Mouse (Mus musculus): ENCODE measurements around the gene Blmh. TPM values are rescaled to one million over a fixed set of nuclear protein-coding genes. Genes with fewer than 3 reads are reported as not detected.

Gene Blmh
- 87.2 to 135 TPM (median 98.4 TPM) in 3 replicates for total RNA-seq (2017)

DNA sequence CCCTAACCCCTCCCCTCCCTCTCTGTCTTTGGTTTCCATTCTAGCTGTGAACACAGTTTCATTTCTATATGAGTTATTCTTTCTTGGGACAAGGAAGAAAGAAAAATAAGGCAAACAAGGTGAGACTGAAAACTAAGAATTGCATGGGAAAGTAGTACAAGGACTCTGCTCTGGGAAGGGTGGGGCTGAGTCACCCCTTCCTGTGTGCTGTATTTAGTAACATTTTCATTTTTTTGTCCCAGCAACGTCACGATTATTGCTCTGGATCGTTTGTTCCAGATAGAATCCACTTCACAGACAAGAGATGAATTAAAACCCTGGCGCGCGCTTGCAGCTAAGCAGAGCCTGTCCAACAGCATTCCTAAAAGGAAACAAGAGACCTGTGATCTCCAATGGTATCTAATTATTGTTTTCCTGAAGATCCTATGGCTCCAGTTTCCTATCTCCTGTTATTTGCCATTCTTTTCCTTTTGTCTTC, at the start of gene Blmh:
Blmh (plus strand) TSS at position 51 of the 478 bp plus-strand sequence.
- ATAC-seq (replicated peaks; ENCODE audit: insufficient number of reproducible peaks, low FRiP score, low TSS enrichment, poor library complexity, severe bottlenecking), result no peak

DNA sequence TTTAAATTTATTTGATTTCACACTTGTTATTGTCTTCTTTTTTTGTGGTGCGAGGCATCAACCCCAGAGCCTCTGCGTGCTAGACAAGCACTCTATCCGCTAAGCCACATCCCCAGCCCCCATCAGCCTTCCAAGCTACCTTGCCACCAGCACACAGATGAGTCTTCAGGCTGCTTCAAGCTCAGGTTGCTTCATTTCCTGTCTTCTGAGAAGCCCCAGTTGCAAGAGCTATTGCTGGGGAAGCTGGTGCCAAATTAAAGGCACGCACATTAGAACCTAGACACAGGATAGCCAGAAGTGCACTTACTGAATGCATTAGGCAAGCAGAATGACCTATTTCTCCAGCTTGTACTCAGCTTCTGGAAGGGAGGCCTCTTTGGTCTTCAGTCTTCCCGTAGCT, 44.8 kb upstream of the Blmh start:
- peak; percentile 43; the same call in 1 of the 2 replicates for ATAC-seq (replicated peaks; ENCODE audit: insufficient number of reproducible peaks, low FRiP score, low TSS enrichment, poor library complexity, severe bottlenecking)

GRCm38 (mm10) chr11:76884451-76884850, 40.2 kb upstream of the Blmh start:
- ATAC-seq (replicated peaks; ENCODE audit: insufficient number of reproducible peaks, low FRiP score, low TSS enrichment, poor library complexity, severe bottlenecking), result peak; percentile 38; the same call in 1 of the 2 replicates

- ATAC-seq (replicated peaks; ENCODE audit: insufficient number of reproducible peaks, low FRiP score, low TSS enrichment, poor library complexity, severe bottlenecking), result peak; percentile 30; the same call in 1 of the 2 replicates
Measured at GRCm38 (mm10) chr11:76889339-76890164, 35.1 kb upstream of the Blmh start.

DNA sequence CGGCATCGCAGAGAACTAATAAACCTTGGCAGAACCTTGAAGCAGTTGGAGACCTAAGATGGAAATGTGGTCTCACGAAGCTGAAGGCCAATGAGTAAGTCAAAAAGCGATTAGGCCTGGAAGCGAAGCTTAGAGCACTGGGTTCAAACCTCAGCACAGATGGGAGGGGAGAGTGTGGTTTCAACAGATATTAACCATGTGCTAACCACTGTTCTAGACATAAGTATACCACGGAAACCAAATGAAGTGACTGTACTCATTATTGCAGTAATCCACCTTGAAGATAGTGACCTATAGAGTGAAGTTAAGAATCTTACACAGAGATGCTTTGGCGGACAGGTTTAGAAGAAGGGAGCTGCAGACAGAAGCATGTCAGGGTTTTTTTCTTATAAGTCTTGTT, 33.4 kb upstream of the Blmh start:
- ATAC-seq (replicated peaks; ENCODE audit: insufficient number of reproducible peaks, low FRiP score, low TSS enrichment, poor library complexity, severe bottlenecking), result no peak

DNA sequence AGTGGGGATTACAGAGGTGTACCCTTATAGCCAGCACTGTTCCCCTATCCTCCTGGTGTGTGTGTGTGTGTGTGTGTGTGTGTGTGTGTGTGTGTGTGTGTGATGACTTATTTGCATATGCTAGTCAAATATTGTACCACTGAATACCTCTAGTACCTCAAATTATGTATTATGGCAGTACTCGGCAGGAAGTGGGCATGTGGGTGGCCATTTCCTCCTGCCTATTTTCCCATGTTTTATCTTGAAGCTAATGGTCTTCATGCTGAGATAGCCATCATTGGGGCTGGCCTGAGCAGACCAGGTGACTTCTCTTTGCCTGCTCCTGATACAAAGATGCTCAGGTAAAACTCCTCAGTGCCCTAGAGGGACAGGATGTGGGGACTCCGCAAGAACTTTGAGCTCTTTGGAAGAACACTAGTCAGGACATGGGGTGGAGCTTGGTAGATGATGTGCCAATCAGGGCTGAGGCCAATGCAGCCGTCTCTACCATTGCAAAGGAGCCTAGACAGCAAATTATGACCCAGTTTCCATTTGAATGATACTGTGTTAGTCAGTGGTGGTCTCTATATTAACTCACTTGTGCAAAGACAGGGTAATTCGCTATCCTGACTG, 32.8 kb upstream of the Blmh start:
- no peak for ATAC-seq (replicated peaks; ENCODE audit: insufficient number of reproducible peaks, low FRiP score, low TSS enrichment, poor library complexity, severe bottlenecking)

DNA sequence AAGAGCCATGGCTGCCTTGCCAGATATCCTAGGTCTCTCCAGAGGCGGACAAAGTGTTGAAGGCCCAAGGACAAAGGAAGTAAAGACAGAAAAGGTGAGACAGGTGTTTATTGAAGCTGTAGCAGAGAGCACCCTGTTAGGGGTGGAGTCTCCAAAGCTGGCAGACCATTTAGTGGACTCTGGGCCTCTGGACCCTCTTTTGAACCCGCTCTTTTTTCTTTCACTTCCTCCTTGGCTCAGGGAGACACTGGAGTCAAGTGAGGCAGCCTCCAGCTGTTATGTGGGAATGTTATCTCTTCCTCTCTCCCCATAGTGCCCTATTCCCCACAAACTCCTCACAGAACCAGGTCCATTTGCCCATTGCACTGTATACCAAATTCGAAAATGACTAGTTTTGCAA, 31.6 kb upstream of the Blmh start:
- ATAC-seq (replicated peaks; ENCODE audit: insufficient number of reproducible peaks, low FRiP score, low TSS enrichment, poor library complexity, severe bottlenecking), result no peak

- ATAC-seq (replicated peaks; ENCODE audit: insufficient number of reproducible peaks, low FRiP score, low TSS enrichment, poor library complexity, severe bottlenecking), result no peak
Measured at GRCm38 (mm10) chr11:76893570-76893969, 31.0 kb upstream of the Blmh start.

DNA sequence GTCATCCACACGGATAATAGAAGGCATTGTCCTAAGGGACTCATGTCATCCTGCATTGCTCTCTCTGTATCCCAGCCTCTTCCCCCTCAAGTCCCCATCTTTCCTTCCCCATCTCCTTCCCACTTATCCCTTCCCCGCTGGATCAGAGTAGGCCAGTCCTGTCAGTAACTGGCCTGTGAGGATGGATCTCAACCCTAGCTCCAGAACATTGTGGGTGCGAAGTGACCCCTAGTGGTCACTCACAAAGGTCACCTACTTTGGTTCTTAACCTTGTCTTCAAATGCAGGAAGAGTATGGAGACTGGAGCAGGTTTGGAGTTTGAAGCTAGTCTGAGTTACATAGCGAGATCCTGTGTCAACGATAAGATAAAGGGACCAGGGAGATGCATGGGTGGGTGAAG, 30.4 kb upstream of the Blmh start:
- peak; percentile 83 for ATAC-seq (replicated peaks; ENCODE audit: insufficient number of reproducible peaks, low FRiP score, low TSS enrichment, poor library complexity, severe bottlenecking)

DNA sequence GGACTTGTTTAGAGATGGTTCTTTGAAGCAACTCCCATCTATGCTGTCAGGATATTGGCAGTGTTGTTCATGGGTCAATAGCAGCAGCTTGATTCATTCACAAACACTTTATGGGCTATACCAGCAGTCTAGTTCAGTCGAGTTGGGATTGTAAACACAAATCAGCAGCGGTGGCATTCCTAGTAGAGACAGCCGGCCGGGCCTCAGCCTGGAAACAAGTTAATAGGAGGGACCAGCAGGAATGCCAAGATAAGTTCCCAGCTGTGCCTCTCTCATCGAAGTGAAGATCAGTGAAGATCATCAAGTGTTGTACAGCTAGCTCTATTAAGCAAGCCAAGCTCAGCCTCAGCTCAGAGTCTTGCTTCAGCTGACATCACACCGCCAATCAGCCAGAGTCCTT, 28.2 kb upstream of the Blmh start:
- ATAC-seq (replicated peaks; ENCODE audit: insufficient number of reproducible peaks, low FRiP score, low TSS enrichment, poor library complexity, severe bottlenecking), result no peak

DNA sequence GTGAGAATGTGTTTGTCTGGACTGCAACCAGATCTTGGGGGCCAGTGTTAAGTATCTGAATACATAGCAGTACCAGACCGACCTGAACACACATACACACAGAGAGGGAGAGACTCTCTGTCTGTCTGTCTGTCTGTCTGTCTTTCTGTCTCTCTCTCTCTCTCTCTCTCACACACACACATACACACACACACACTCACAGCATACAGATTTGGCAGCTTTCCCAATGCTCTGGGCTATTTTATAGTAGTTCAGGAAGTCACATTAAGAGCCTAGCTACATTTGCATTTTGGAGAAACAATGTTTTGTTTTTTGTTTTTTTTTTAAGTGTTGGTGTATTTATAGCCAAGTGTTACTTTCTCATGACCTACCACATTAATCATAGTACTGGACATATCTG, 27.5 kb upstream of the Blmh start:
- no peak for ATAC-seq (replicated peaks; ENCODE audit: insufficient number of reproducible peaks, low FRiP score, low TSS enrichment, poor library complexity, severe bottlenecking)

DNA sequence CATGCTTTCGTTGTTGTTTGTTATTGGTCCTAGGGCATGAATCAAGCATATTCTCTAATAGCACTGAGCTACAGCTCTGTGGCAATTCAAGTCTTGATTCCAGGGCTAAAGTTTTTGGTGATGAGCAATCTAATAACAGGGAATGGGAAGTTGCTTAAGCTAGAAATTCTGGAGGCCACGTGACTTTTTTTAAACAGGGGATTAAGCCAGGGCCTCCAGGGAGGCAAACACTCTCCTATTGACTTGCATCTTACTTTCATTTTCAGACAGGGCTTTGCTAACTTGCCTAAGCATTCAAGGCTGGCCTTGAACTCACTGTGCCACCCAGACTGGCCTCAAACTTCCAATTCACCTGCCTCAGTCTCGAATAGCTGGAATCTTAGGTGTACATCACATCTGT, 26.7 kb upstream of the Blmh start:
- ATAC-seq (replicated peaks; ENCODE audit: insufficient number of reproducible peaks, low FRiP score, low TSS enrichment, poor library complexity, severe bottlenecking), result no peak

DNA sequence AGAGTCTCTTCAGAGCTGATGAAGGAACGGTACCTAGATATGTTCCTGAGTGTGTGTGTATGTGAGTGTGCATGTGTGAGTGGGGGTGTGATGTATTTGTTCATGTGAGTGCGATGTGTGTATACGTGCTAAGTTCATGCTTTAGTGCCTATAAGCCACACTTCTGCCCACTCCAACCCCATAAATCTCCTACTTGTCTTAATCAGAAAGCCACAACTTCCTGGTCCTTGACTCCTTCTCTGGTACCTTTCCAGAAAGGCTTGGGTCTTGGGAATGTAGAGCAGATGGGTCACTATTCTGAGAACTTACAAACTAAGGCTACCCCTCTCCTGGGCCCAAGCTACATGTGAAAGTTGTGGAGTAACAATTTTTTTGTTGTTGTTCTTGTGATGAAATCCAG, 25.9 kb upstream of the Blmh start:
- ATAC-seq (replicated peaks; ENCODE audit: insufficient number of reproducible peaks, low FRiP score, low TSS enrichment, poor library complexity, severe bottlenecking), result no peak

- peak; percentile 63; the same call in 1 of the 2 replicates for ATAC-seq (replicated peaks; ENCODE audit: insufficient number of reproducible peaks, low FRiP score, low TSS enrichment, poor library complexity, severe bottlenecking)
Measured at GRCm38 (mm10) chr11:76899758-76900738, 24.6 kb upstream of the Blmh start.

DNA sequence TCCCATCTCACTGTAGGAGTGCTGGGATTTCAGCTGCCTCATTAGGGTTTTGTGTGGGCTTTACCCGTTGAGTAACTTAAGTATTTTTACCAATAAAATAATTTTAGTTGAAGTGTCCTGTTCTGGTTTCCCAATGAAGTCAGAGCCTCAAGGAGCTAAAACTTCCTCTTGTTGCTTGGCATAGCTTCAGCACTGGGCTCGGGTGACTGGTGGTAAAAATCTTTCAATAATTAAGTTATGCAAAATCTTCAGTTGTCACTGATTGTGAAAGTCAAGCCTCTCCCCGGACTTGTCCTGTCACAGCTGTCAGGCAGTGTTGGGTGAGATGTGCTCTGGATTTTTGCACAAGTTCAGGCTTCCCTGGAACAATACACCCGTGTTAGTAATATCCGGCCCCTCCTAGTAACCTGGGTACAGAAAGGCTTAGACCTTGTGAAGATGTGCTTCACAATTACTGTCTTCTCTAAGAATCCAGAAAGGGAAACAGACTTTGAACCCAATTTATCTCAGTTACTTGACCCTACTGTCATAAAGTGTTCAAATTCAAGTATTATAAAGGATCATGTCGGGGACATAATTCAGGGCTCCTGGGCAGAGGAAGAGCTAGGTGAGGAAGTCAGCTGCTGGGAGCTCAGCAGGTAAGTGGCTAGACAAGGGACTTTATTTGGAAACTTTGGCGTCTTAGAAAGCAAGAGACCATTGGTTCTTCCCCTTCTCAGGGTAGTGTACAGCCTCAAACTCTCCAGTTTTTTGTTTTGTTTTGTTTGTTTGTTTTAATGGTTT, 22.8 kb upstream of the Blmh start, which contains the start of gene Tmigd1:
Tmigd1 (plus strand) TSS at position 581 of the 783 bp plus-strand sequence.
- no peak for ATAC-seq (replicated peaks; ENCODE audit: insufficient number of reproducible peaks, low FRiP score, low TSS enrichment, poor library complexity, severe bottlenecking)

- ATAC-seq (replicated peaks; ENCODE audit: insufficient number of reproducible peaks, low FRiP score, low TSS enrichment, poor library complexity, severe bottlenecking), result no peak
Measured at GRCm38 (mm10) chr11:76904340-76904739, 20.3 kb upstream of the Blmh start.

DNA sequence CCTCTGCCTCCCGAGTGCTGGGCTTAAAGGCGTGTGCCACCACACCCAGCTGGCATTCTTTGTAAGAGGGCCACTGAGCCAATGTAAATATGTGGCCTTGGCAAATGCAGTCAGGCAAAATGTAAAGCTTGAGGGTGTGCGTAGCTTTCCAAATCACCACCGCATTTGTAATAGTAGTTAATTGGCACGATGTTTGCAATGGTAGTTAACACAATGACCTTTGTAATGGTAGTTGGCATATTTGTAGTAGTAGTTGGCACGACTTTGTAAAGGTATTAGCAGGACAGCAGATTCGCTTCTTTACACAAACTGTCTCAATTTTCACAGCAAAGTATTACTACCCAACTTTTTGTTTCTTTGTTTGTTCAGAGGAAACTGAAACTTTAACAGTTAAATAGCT, 16.0 kb upstream of the Blmh start:
- ATAC-seq (replicated peaks; ENCODE audit: insufficient number of reproducible peaks, low FRiP score, low TSS enrichment, poor library complexity, severe bottlenecking), result no peak

Data from monocyte, adult 5-6 weeks (primary cell).